Mouse (Mus musculus): ENCODE data around the gene Arhgap9. TPM values are rescaled to one million over a fixed set of nuclear protein-coding genes. Genes with fewer than 3 reads are reported as not detected.
"Not testable (repeated sequence)": the region's sequence is repeated elsewhere in the genome, so short reads cannot be mapped to it uniquely, and the experiment has no call there.

The Arhgap9 gene
- polyA plus RNA-seq, 1 experiment from 2014 or later, result 14.1 TPM

GRCm38 (mm10) chr10:127312356-127312676, 9.4 kb upstream of the Arhgap9 start:
- peaks cover 38% of the 10 kb centered on the region for H3K4me1 ChIP-seq (replicated peaks)
- WGBS (ENCODE audit: insufficient replicate concordance), result 4% methylated on average over 4 of the region's 4 CpGs

DNA sequence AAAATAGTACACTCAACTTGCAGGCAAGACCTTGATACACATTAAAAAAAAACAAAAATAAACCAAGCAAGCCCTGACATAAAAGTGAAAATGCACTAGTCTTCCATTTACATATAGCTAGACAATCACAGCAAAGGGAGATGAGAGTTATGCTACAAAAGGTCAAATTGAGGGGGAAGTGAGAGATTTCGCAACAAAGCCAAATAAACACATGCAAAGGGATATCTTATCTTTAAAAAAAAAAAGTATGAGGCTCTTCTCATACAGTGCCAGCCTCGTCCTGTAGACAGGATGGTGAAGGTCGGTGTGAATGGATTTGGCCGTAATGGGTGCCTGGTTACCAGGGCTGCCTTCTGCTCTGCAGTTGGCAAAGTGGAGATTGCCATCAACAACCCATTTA, 8.9 kb upstream of the Arhgap9 start:
- Histone ChIP-seq H3K27ac (replicated peaks) (peak overlapping the region; percentile 91), H3K36me3 (replicated peaks) (peaks cover 23% of the 10 kb centered on the region), H3K4me1 (replicated peaks) (peaks cover 44% of the 10 kb centered on the region), H3K27me3 (no peaks in the 10 kb centered on the region), H3K9me3 (replicated peaks) (no peaks in the 10 kb centered on the region), H3K9ac (0 out of 2 replicates have a peak overlapping the region, but pooled peaks have one; percentile 5), H3K4me2 (peak overlapping the region; percentile 84), H3K4me3 (replicated peaks) (no peak overlapping the region)
- ATAC-seq (ENCODE audit: insufficient read depth), result no peak
- 36% methylated on average over 4 of the region's 4 CpGs for WGBS (ENCODE audit: insufficient replicate concordance)

More at GRCm38 (mm10) chr10:127312356-127312676, 9.4 kb upstream of the Arhgap9 start:
- Histone ChIP-seq H3K9me3 (replicated peaks) (no peaks in the 10 kb centered on the region), H3K4me3 (replicated peaks) (peak overlapping the region; percentile 91), H3K27me3 (no peaks in the 10 kb centered on the region), H3K9ac (peak overlapping the region; percentile 94), H3K4me2 (peak overlapping the region; percentile 84), H3K36me3 (replicated peaks) (peaks cover 29% of the 10 kb centered on the region), H3K27ac (replicated peaks) (peak overlapping the region; percentile 91)
- ATAC-seq (ENCODE audit: insufficient read depth), result peak; percentile 40

DNA sequence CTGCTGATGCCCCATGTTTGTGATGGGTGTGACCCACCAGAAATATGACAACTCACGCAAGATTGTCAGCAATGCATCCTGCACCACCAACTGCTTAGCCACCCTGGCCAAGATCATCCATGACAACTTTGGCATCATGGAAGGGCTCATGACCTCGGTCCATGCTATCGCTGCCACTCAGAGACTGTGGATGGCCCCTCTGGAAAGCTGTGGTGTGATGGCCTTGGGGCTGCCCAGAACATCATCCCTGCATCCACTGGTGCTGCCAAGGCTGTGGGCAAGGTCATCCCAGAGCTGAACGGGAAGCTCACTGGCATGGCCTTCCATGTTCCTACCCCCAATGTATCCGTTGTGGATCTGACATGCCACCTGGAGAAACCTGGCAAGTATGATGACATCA, 8.2 kb upstream of the Arhgap9 start:
- not testable (repeated sequence) for H3K4me3 ChIP-seq (replicated peaks); H3K27me3 ChIP-seq; H3K4me2 ChIP-seq; ATAC-seq (ENCODE audit: insufficient read depth); H3K27ac ChIP-seq (replicated peaks); H3K9me3 ChIP-seq (replicated peaks); H3K9ac ChIP-seq
- 74% methylated on average over 5 of the region's 5 CpGs for WGBS (ENCODE audit: insufficient replicate concordance)
- H3K4me1 ChIP-seq (replicated peaks), result peaks cover 48% of the 10 kb centered on the region
- H3K36me3 ChIP-seq (replicated peaks), result peaks cover 17% of the 10 kb centered on the region

- peaks cover 46% of the 10 kb centered on the region for H3K4me1 ChIP-seq (replicated peaks)
- not testable (repeated sequence) for H3K27ac ChIP-seq (replicated peaks); H3K36me3 ChIP-seq (replicated peaks); H3K27me3 ChIP-seq; H3K4me2 ChIP-seq; H3K9me3 ChIP-seq (replicated peaks); H3K9ac ChIP-seq; ATAC-seq (ENCODE audit: insufficient read depth); H3K4me3 ChIP-seq (replicated peaks)
- 65% methylated on average over 1 of the region's 1 CpGs for WGBS (ENCODE audit: insufficient replicate concordance)
Measured at GRCm38 (mm10) chr10:127314950-127315349, 6.8 kb upstream of the Arhgap9 start.

DNA sequence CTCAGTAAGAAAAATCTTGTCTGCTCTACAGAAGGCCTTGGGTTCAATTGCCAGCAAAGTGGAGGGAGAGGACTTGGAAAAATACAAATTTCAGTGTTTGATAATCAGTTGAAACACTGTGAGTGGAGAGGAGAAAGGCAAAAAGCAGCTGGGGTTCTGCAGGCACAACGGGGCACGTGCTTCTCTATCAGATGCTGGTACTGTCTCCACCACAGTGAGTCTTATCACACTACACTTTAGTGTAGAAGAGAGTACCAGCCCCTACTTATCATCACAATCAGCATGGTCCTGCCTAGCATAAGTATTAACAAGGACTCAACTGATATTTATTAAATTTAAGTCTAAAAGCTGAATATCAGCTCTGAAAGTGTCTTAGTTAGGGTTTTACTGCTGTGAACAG, 4.5 kb upstream of the Arhgap9 start:
- H3K36me3 ChIP-seq (replicated peaks), result no peaks in the 10 kb centered on the region
- no peak overlapping the region for H3K4me2 ChIP-seq
- 0 out of 2 replicates have a peak, but pooled peaks cover 3% of the 10 kb centered on the region for H3K27me3 ChIP-seq
- peaks cover 43% of the 10 kb centered on the region for H3K4me1 ChIP-seq (replicated peaks)
- H3K27ac ChIP-seq (replicated peaks), result peak overlapping the region; percentile 64
- H3K9ac ChIP-seq, result no peak overlapping the region
- H3K9me3 ChIP-seq (replicated peaks), result no peaks in the 10 kb centered on the region
- peak; percentile 69 for ATAC-seq (ENCODE audit: insufficient read depth)
- H3K4me3 ChIP-seq (replicated peaks), result no peak overlapping the region
- 17% methylated on average over 2 of the region's 2 CpGs for WGBS (ENCODE audit: insufficient replicate concordance)

DNA sequence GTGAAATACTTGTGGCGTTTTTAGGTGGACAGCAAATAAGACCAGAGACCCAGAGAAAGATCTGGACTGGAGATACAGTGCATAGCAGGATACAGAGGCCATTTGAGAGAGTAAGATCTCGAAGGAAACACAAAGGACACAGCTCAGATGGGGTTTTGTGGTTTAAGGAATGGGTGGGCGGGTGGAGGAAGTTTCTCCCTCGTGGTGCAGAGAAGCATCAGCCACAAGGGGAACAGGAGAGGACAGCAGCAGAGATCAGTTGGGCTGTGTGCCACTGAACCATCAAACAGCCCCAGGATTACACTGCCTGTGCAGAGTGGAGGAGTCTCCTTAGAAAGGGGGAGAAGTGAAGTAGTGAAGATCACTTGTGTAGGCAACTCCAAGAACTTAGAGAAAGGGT, 3.8 kb upstream of the Arhgap9 start:
- no peak overlapping the region for H3K4me3 ChIP-seq (replicated peaks)
- no peak overlapping the region for H3K4me2 ChIP-seq
- WGBS (ENCODE audit: insufficient replicate concordance), result 18% methylated on average over 4 of the region's 4 CpGs
- peaks cover 3% of the 10 kb centered on the region; the same call in 1 of the 2 replicates for H3K27me3 ChIP-seq
- no peak overlapping the region for H3K9ac ChIP-seq
- H3K27ac ChIP-seq (replicated peaks), result peak overlapping the region; percentile 64
- H3K9me3 ChIP-seq (replicated peaks), result no peaks in the 10 kb centered on the region
- no peaks in the 10 kb centered on the region for H3K36me3 ChIP-seq (replicated peaks)
- peaks cover 43% of the 10 kb centered on the region for H3K4me1 ChIP-seq (replicated peaks)
- ATAC-seq (ENCODE audit: insufficient read depth), result no peak

DNA sequence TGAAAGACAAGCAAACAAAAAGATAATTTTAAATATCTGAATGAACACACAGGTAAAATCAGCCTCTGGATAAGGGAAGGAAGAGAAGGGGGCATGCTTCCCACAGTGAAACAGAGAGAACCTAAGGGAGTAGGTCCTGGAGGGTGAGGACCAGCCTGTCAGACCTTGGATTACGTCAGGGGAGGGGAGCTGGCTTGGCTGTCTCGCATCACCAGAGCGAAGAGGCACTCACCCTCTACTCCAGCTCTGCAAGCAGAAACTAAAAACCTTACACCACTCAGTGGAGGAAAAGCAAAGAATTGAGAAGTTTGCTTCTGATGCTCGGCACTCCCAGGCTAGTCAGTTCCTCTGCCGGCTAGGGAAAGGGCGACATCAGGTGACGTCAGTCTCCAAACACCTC, 1.8 kb upstream of the Arhgap9 start:
- Histone ChIP-seq H3K9ac (no peak overlapping the region), H3K4me3 (replicated peaks) (no peak overlapping the region), H3K36me3 (replicated peaks) (no peaks in the 10 kb centered on the region), H3K4me1 (replicated peaks) (peaks cover 51% of the 10 kb centered on the region), H3K27me3 (peaks cover 3% of the 10 kb centered on the region; the same call in 1 of the 2 replicates), H3K9me3 (replicated peaks) (no peaks in the 10 kb centered on the region), H3K4me2 (no peak overlapping the region), H3K27ac (replicated peaks) (no peak overlapping the region)
- no peak for ATAC-seq (ENCODE audit: insufficient read depth)
- WGBS (ENCODE audit: insufficient replicate concordance), result 69% methylated on average over 7 of the region's 7 CpGs

- Histone ChIP-seq H3K9me3 (replicated peaks) (no peaks in the 10 kb centered on the region), H3K9ac (no peak overlapping the region), H3K4me2 (peak overlapping the region; percentile 90), H3K4me1 (replicated peaks) (peaks cover 63% of the 10 kb centered on the region), H3K36me3 (replicated peaks) (no peaks in the 10 kb centered on the region), H3K27ac (replicated peaks) (no peak overlapping the region), H3K27me3 (peaks cover 21% of the 10 kb centered on the region), H3K4me3 (replicated peaks) (no peak overlapping the region; the same call in 1 of the 2 replicates)
- 73% methylated on average over 13 of the region's 13 CpGs for WGBS (ENCODE audit: insufficient replicate concordance)
- ATAC-seq (ENCODE audit: insufficient read depth), result no peak
Measured at GRCm38 (mm10) chr10:127322178-127322577, 414 bp downstream of the Arhgap9 start.

DNA sequence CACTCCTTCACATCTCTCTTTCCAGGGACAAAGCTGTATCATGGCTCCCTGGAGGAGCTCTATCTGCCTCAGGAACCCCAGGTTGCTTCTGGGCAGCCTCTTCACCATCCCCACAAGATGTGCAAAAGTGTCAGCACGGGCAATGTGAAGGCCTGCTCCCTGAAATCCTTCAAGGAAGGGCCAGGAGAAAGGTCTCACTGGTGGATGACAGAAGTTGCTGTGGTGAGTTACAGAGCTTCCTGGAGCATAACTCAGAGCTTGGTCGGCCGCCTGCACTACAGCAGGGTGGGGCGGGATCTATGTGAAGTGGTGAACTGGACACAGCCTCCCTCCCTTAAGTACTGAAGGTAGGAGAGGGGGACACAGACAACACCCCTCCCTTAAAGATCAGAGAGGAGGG, 905 bp downstream of the Arhgap9 start:
- Histone ChIP-seq H3K9me3 (replicated peaks) (no peaks in the 10 kb centered on the region), H3K4me2 (peak overlapping the region; percentile 90), H3K27me3 (peaks cover 25% of the 10 kb centered on the region), H3K4me1 (replicated peaks) (peaks cover 58% of the 10 kb centered on the region), H3K27ac (replicated peaks) (peak overlapping the region; percentile 60; the same call in 1 of the 2 replicates), H3K36me3 (replicated peaks) (no peaks in the 10 kb centered on the region), H3K4me3 (replicated peaks) (peak overlapping the region; percentile 36; the same call in 1 of the 2 replicates), H3K9ac (no peak overlapping the region)
- ATAC-seq (ENCODE audit: insufficient read depth), result no peak
- WGBS (ENCODE audit: insufficient replicate concordance), result 48% methylated on average over 4 of the region's 4 CpGs

DNA sequence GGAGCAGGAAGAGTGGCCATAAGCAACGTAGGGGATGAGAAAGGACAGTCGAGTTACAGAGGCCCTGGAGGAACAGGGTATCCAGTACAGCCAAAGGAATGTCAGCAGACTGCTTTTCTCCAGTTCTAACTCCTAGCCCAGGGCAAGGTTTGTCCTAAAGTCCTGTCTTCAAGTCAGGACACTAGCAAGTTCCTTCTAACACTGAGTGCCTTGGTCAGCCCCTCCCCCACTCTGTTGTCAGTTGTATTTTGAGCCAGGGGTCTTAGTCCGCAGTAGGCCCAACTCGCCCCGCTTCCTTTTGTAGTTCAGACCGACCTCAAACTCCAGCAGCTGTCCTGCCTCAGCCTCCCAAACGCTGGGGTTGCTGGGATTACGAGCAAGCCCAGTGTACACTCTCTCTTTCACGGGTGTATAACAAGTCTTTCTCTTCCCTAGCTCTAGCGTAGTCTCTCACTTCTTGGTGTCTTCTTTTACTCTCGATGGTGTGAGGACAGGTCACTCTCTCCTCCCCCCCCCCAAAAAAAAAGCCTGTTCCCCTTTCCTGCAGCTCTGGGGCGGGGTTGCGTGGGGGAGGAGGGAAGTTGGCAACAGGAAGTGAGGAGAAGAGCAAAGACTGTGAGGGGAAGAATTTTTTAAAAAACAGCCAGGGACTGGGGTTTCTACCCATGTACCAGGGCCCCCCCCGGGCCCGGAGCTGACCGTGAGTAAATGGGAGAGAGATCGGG, 1.5 kb downstream of the Arhgap9 start:
- 20% methylated on average over 17 of the region's 17 CpGs for WGBS (ENCODE audit: insufficient replicate concordance)
- H3K4me2 ChIP-seq, result peak overlapping the region; percentile 90
- no peak overlapping the region; the same call in 1 of the 2 replicates for H3K9ac ChIP-seq
- no peaks in the 10 kb centered on the region for H3K9me3 ChIP-seq (replicated peaks)
- H3K4me3 ChIP-seq (replicated peaks), result peak overlapping the region; percentile 36
- peaks cover 27% of the 10 kb centered on the region for H3K27me3 ChIP-seq
- H3K36me3 ChIP-seq (replicated peaks), result no peaks in the 10 kb centered on the region
- no peak for ATAC-seq (ENCODE audit: insufficient read depth)
- H3K27ac ChIP-seq (replicated peaks), result peak overlapping the region; percentile 60
- peaks cover 52% of the 10 kb centered on the region for H3K4me1 ChIP-seq (replicated peaks)

DNA sequence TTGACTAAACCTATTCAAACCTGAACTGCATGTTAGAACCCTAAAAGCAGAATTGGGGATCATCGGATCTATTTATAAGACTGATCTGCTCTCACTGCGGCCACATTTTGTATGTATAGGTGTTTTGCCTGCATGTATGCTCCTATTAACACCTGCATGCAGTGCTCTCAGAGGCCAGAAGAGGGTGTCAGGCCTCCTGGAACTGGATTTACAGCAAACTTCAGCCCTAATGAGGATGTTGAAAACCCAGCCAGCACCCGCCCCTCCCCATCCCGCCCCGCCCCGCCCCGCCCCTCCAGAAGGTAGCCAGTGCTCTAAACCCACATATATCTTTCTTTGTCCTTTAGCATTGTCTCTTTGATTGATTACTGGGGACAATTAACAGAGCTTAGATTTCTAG, 2.7 kb downstream of the Arhgap9 start:
- peak; percentile 43; the same call in 1 of the 2 replicates for ATAC-seq (ENCODE audit: insufficient read depth)
- H3K4me1 ChIP-seq (replicated peaks), result peaks cover 52% of the 10 kb centered on the region
- H3K9me3 ChIP-seq (replicated peaks), result no peaks in the 10 kb centered on the region
- no peak overlapping the region for H3K9ac ChIP-seq
- peaks cover 2% of the 10 kb centered on the region; the same call in 1 of the 2 replicates for H3K36me3 ChIP-seq (replicated peaks)
- H3K4me2 ChIP-seq, result peak overlapping the region; percentile 90
- WGBS (ENCODE audit: insufficient replicate concordance), result 2% methylated on average over 7 of the region's 7 CpGs
- no peak overlapping the region for H3K27ac ChIP-seq (replicated peaks)
- peaks cover 27% of the 10 kb centered on the region for H3K27me3 ChIP-seq
- peak overlapping the region; percentile 36 for H3K4me3 ChIP-seq (replicated peaks)

Measured in liver, embryonic 15.5 days (tissue).